Mouse (Mus musculus) erythroblast, embryonic 14.5 days (primary cell): Measurements from ENCODE around the gene Pigz. TPM values are rescaled to one million over a fixed set of nuclear protein-coding genes. Genes with fewer than 3 reads are reported as not detected.
"Not testable (repeated sequence)": the region's sequence is repeated elsewhere in the genome, so short reads cannot be mapped to it uniquely, and the experiment has no call there.

ENCODE experiments used
- H3K27me3 ChIP-seq: 2 replicates; pipeline ENCODE4 v1.6.1; 2012; ENCODE audit warnings: inconsistent platforms; ENCODE audit not compliant: control insufficient read depth
- H3K36me3 ChIP-seq: 2 replicates; pipeline ENCODE4 v1.6.1; 2012; ENCODE audit warnings: mild to moderate bottlenecking, inconsistent platforms; ENCODE audit not compliant: control insufficient read depth
- H3K4me1 ChIP-seq: 2 replicates; pipeline ENCODE4 v1.6.1; 2012; ENCODE audit warnings: inconsistent platforms; ENCODE audit not compliant: control insufficient read depth
- H3K4me3 ChIP-seq: replicated peaks from 2 replicates; pipeline ENCODE3; 2012; ENCODE audit warnings: moderate library complexity, mild to moderate bottlenecking, inconsistent platforms
- H3K9me3 ChIP-seq: 2 replicates; pipeline ENCODE4 v1.6.1; 2012; ENCODE audit warnings: low read length, inconsistent platforms, mixed read lengths; ENCODE audit not compliant: control insufficient read depth
- GATA1 ChIP-seq: IDR thresholded peaks from 2 replicates; pipeline ENCODE4 v1.6.1; 2012; ENCODE audit warnings: low read length, inconsistent platforms, mixed read lengths
- TAL1 ChIP-seq: IDR thresholded peaks from 3 replicates; pipeline ENCODE4 v1.6.1; 2012; ENCODE audit warnings: low read length, inconsistent platforms, mixed read lengths
- polyA plus RNA-seq: library from polyadenylated mRNA; stranded (reverse); fragments of >175 nt; gene quantifications from 2 replicates; pipeline ENCODE4 v1.2.3, GENCODE M21; 2012

The Pigz gene
- polyA plus RNA-seq, 1 experiment, result 0.02 TPM

- Histone ChIP-seq H3K9me3 (peaks cover 11% of the 10 kb centered on the region), H3K27me3 (peaks cover 37% of the 10 kb centered on the region), H3K36me3 (no peaks in the 10 kb centered on the region), H3K4me3 (no peak overlapping the region), H3K4me1 (peaks cover 10% of the 10 kb centered on the region)
- TF ChIP-seq TAL1 (no peak), GATA1 (no peak)
Measured at GRCm38 (mm10) chr16:31938856-31939255, 5.2 kb downstream of the Pigz start.

- no peak overlapping the region for H3K4me3 ChIP-seq
- H3K36me3 ChIP-seq, result peaks cover 15% of the 10 kb centered on the region
Measured at GRCm38 (mm10) chr16:31940586-31940985, 6.9 kb downstream of the Pigz start.

GRCm38 (mm10) chr16:31943980-31944379 is 10.3 kb downstream of the Pigz start:
- H3K36me3 ChIP-seq, result peaks cover 15% of the 10 kb centered on the region
- H3K4me1 ChIP-seq, result peaks cover 41% of the 10 kb centered on the region
- peaks cover 2% of the 10 kb centered on the region; the same call in 1 of the 2 replicates for H3K27me3 ChIP-seq
- H3K9me3 ChIP-seq, result no peaks in the 10 kb centered on the region
- TF ChIP-seq TAL1, result no peak
- H3K4me3 ChIP-seq, result no peak overlapping the region

More at GRCm38 (mm10) chr16:31940586-31940985, 6.9 kb downstream of the Pigz start:
- Histone ChIP-seq H3K9me3 (peaks cover 8% of the 10 kb centered on the region), H3K27me3 (peaks cover 20% of the 10 kb centered on the region), H3K4me1 (peaks cover 16% of the 10 kb centered on the region)
- TF ChIP-seq TAL1 (no peak), GATA1 (no peak)

GRCm38 (mm10) chr16:31944698-31945255 is 11.1 kb downstream of the Pigz start:
- Histone ChIP-seq H3K4me1 (peaks cover 48% of the 10 kb centered on the region), H3K4me3 (no peak overlapping the region), H3K36me3 (peaks cover 15% of the 10 kb centered on the region), H3K9me3 (no peaks in the 10 kb centered on the region), H3K27me3 (no peaks in the 10 kb centered on the region)
- TF ChIP-seq TAL1, result no peak
- no peak for TF ChIP-seq GATA1

GRCm38 (mm10) chr16:31945372-31945771 is 11.7 kb downstream of the Pigz start:
- Histone ChIP-seq H3K36me3 (peaks cover 17% of the 10 kb centered on the region), H3K4me1 (peaks cover 50% of the 10 kb centered on the region), H3K27me3 (no peaks in the 10 kb centered on the region), H3K4me3 (no peak overlapping the region), H3K9me3 (no peaks in the 10 kb centered on the region)
- TF ChIP-seq TAL1, result no peak

- H3K4me3 ChIP-seq, H3K27me3 ChIP-seq, H3K9me3 ChIP-seq: not testable (repeated sequence)
- Histone ChIP-seq H3K36me3 (peaks cover 22% of the 10 kb centered on the region), H3K4me1 (peaks cover 45% of the 10 kb centered on the region)
Measured at GRCm38 (mm10) chr16:31945986-31946385, 12.3 kb downstream of the Pigz start.

GRCm38 (mm10) chr16:31947333-31947732 is 13.7 kb downstream of the Pigz start:
- TF ChIP-seq GATA1, result no peak
- Histone ChIP-seq H3K36me3 (peaks cover 31% of the 10 kb centered on the region), H3K27me3 (no peaks in the 10 kb centered on the region), H3K4me1 (peaks cover 45% of the 10 kb centered on the region), H3K4me3 (peak overlapping the region; percentile 91), H3K9me3 (no peaks in the 10 kb centered on the region)

GRCm38 (mm10) chr16:31947901-31948316 is 14.3 kb downstream of the Pigz start:
- Histone ChIP-seq H3K27me3 (no peaks in the 10 kb centered on the region), H3K4me1 (peaks cover 45% of the 10 kb centered on the region), H3K4me3 (peak overlapping the region; percentile 91), H3K36me3 (peaks cover 34% of the 10 kb centered on the region), H3K9me3 (no peaks in the 10 kb centered on the region)
- no peak for TF ChIP-seq GATA1
- no peak for TF ChIP-seq TAL1

GRCm38 (mm10) chr16:31948345-31948774 is 14.7 kb downstream of the Pigz start, which contains the start of the genes 0610012G03Rik and Ncbp2:
0610012G03Rik (minus strand) TSS chr16:31948494.
Ncbp2 (plus strand) TSS chr16:31948513.
- Histone ChIP-seq H3K9me3 (no peaks in the 10 kb centered on the region), H3K4me3 (peak within 1 kb of the TSS; percentile 91), H3K4me1 (peaks cover 45% of the 10 kb centered on the region), H3K36me3 (peaks cover 35% of the 10 kb centered on the region), H3K27me3 (no peaks in the 10 kb centered on the region)
- TF ChIP-seq GATA1 (no peak), TAL1 (no peak)

GRCm38 (mm10) chr16:31963224-31963623 is 29.6 kb downstream of the Pigz start:
- Histone ChIP-seq H3K4me1 (no peaks in the 10 kb centered on the region), H3K4me3 (no peak overlapping the region), H3K9me3 (no peaks in the 10 kb centered on the region), H3K36me3 (peaks cover 72% of the 10 kb centered on the region), H3K27me3 (no peaks in the 10 kb centered on the region)
- TF ChIP-seq TAL1, result no peak
- no peak for TF ChIP-seq GATA1
